In the genomic region with DNA sequence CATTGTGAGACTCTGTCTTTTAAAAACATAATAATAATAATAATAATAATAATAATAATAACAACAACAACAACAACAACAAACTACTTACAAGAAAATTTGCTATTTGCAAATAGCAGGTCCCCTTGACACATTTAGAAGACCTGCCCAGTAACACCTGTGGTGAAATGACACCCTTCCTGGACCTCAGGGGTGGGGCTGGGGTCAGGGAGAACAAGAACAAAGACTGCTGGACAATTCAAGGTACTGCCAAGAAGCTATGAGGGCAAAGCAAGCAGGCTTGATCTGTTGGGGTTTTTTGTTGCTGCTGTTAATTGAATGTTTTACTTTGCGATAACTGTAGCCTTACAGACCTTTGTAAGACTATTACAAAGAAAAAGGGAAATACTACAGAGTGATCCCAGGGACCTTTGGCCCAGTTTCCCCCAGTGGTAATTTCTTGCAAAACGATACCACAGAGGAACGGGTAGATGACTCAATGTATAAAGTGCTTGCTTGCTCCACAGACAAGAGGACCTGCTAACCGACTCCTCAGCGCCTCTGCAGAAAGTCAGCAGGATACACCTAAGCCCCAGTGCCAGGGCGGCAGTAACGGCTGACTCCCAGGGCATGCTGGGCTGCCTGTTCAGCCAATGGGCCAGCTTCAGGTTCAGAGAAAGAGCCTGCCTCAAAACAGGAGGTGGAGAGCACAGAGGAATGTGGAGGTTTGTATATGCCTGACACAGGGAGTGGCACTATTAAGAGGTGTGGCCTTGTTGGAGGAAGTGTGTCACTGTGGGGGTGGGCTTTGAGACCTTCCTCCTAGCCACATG, we compare ENCODE assay signal across 16 mouse cellular contexts. TPM values are rescaled to one million over a fixed set of nuclear protein-coding genes. Genes with fewer than 3 reads are reported as not detected.
A peak's percentile ranks its signal among the peaks of the same experiment; 100 is the strongest.
DNase-seq lines count a peak whose midpoint lies in the region; ATAC-seq and TF ChIP-seq lines count a peak whose summit lies in the region.
"Had no signal": no experiment of that assay in that cellular context is flagged by ENCODE, and none has a peak within 500 bp of the region (broad histone marks: within the 10 kb centered on the region; RNA-seq: fewer than 3 reads in every experiment).

No protein-coding gene starts in this region.

- peak overlapping the region; percentile 80 for H3K4me3 ChIP-seq in E14TG2a.4 (replicated peaks; ENCODE audit: low read length)
- no peak overlapping the region for H3K4me3 ChIP-seq in cerebellum, adult 2 months (replicated peaks; ENCODE audit: insufficient read depth, low read depth, low read length)
- H3K4me3 ChIP-seq: embryonic facial prominence, embryonic 13.5 days had no signal

- no peak overlapping the region for H3K27ac ChIP-seq in cerebellum, adult 2 months (ENCODE audit: insufficient read depth, low read length)
- H3K27ac ChIP-seq: embryonic facial prominence, embryonic 13.5 days had no signal

- TF ChIP-seq CTCF in E14TG2a.4 (conservative IDR thresholded peaks at IDR 0.05; ENCODE audit: low read length): no peak
- no peak for TF ChIP-seq CTCF in cerebellum, adult 2 months (IDR thresholded peaks at IDR 0.05; ENCODE audit: borderline replicate concordance, insufficient read depth, low read depth, low read length)

- TF ChIP-seq POLR2A in cerebellum, adult 2 months (IDR thresholded peaks at IDR 0.05; ENCODE audit: borderline replicate concordance, insufficient read depth, low read length): no peak

- WGBS in cerebellum, adult 2 months: 87% methylated on average over 7 of the region's 7 CpGs

- peak; percentile 91 for ATAC-seq in common myeloid progenitor, adult 5-6 weeks (replicated peaks; ENCODE audit: low read depth, poor library complexity, severe bottlenecking)
- ATAC-seq: forebrain, embryonic 14.5 days; Patski had no signal

- no peaks in the 10 kb centered on the region for H3K9me3 ChIP-seq in E14TG2a.4 (ENCODE audit: low read length)
- H3K9me3 ChIP-seq: embryonic facial prominence, embryonic 13.5 days had no signal

- no peaks in the 10 kb centered on the region for H3K27me3 ChIP-seq in E14TG2a.4 (ENCODE audit: insufficient read depth, low read length)
- H3K27me3 ChIP-seq in cerebellum, adult 2 months (ENCODE audit: control insufficient read depth, insufficient read depth, low read length): no peaks in the 10 kb centered on the region; the same call in 1 of the 2 replicates
- H3K27me3 ChIP-seq: embryonic facial prominence, embryonic 13.5 days; Patski had no signal

- no peaks in the 10 kb centered on the region for H3K36me3 ChIP-seq in E14TG2a.4 (ENCODE audit: insufficient read depth, low read length)
- H3K36me3 ChIP-seq: embryonic facial prominence, embryonic 13.5 days had no signal

- DNase-seq in adrenal gland, postnatal 14 days: peak; percentile 38
- DNase-seq in adrenal gland, postnatal 36 days: no peak
- DNase-seq in lung, postnatal 4 days: peak; percentile 41 to 45
- no peak for DNase-seq in ovary, postnatal 36 days (ENCODE audit: low spot score)
- DNase-seq in urinary bladder, adult 18-20 months (ENCODE audit: low spot score in 2 of 2): no peak
- no peak for DNase-seq in cerebellum, adult 2 months
- DNase-seq: B cell, adult 2 months; cerebellum, postnatal 10 days; gastrocnemius, postnatal 14 days; spleen, adult 18-20 months; thymus, adult 18-20 months had no signal

- H3K4me1 ChIP-seq in E14TG2a.4 (replicated peaks; ENCODE audit: low read depth, low read length): peaks cover 70% of the 10 kb centered on the region
- no peaks in the 10 kb centered on the region for H3K4me1 ChIP-seq in cerebellum, adult 2 months (ENCODE audit: control insufficient read depth, insufficient read depth, low read length)
- H3K4me1 ChIP-seq: embryonic facial prominence, embryonic 13.5 days had no signal

RNA-seq across cellular contexts. Expression of gene Noct, which starts 14.5 kb away (rescaled TPM):
- total RNA-seq in adrenal gland, postnatal 14 days (2021): 28.7 and 44.7 TPM in 2 replicates
- 10 to 100 TPM; 18.4 to 31.1 TPM for total RNA-seq in adrenal gland, postnatal 36 days (2021)
- total RNA-seq in common myeloid progenitor, adult 5-6 weeks (2017): 4.7 and 5.5 TPM in 2 replicates
- polyA plus RNA-seq in cerebellum, adult 2 months (2012; rRNA removed): 27.8 and 31.3 TPM in 2 replicates

Comparison
In these comparisons a context has a peak if more than half of its experiments do, and no peak if none do; other contexts are left out.
1. DNase-seq: peak in adrenal gland, postnatal 14 days (single experiment) and lung, postnatal 4 days (2 of 2); none in adrenal gland, postnatal 36 days (0 of 2), ovary, postnatal 36 days (single experiment), urinary bladder, adult 18-20 months (0 of 2) and cerebellum, adult 2 months (0 of 2).